Mouse (Mus musculus): Measurements from ENCODE around the gene Acsl3. TPM values are rescaled to one million over a fixed set of nuclear protein-coding genes. Genes with fewer than 3 reads are reported as not detected.

The Acsl3 gene
- polyA plus RNA-seq, 1 experiment from 2014 or later: 92.5 TPM

GRCm38 (mm10) chr1:78730114-78730720, 72.6 kb downstream of the Acsl3 start:
- 82% methylated on average over 9 of the region's 9 CpGs for WGBS
- H3K4me2 ChIP-seq: no peak overlapping the region
- no peak overlapping the region for H3K9ac ChIP-seq
- H3K36me3 ChIP-seq (replicated peaks): no peaks in the 10 kb centered on the region
- no peaks in the 10 kb centered on the region for H3K9me3 ChIP-seq
- H3K4me3 ChIP-seq (replicated peaks): no peak overlapping the region
- no peaks in the 10 kb centered on the region for H3K27me3 ChIP-seq
- no peak overlapping the region for H3K27ac ChIP-seq
- peaks cover 5% of the 10 kb centered on the region; the same call in 1 of the 2 replicates for H3K4me1 ChIP-seq
- ATAC-seq (ENCODE audit: low FRiP score): no peak

GRCm38 (mm10) chr1:78732290-78732689, 74.7 kb downstream of the Acsl3 start:
- no peak overlapping the region for H3K9ac ChIP-seq
- no peaks in the 10 kb centered on the region for H3K36me3 ChIP-seq (replicated peaks)
- no peak overlapping the region for H3K27ac ChIP-seq
- ATAC-seq (ENCODE audit: low FRiP score): no peak
- H3K9me3 ChIP-seq: no peaks in the 10 kb centered on the region
- peaks cover 5% of the 10 kb centered on the region; the same call in 1 of the 2 replicates for H3K4me1 ChIP-seq
- no peaks in the 10 kb centered on the region for H3K27me3 ChIP-seq
- H3K4me2 ChIP-seq: no peak overlapping the region
- no peak overlapping the region for H3K4me3 ChIP-seq (replicated peaks)
- WGBS: 89% methylated on average over 9 of the region's 9 CpGs

- Histone ChIP-seq H3K27me3 (no peaks in the 10 kb centered on the region), H3K9ac (no peak overlapping the region), H3K9me3 (no peaks in the 10 kb centered on the region), H3K4me2 (no peak overlapping the region), H3K27ac (no peak overlapping the region), H3K4me1 (peaks cover 5% of the 10 kb centered on the region; the same call in 1 of the 2 replicates), H3K4me3 (replicated peaks) (no peak overlapping the region), H3K36me3 (replicated peaks) (no peaks in the 10 kb centered on the region)
- WGBS: 72% methylated on average over 17 of the region's 17 CpGs
- ATAC-seq (ENCODE audit: low FRiP score): no peak
Observed at GRCm38 (mm10) chr1:78734261-78735000, 76.8 kb downstream of the Acsl3 start.

GRCm38 (mm10) chr1:78737646-78738045, 80.0 kb downstream of the Acsl3 start:
- no peak for ATAC-seq (ENCODE audit: low FRiP score)
- WGBS: 77% methylated on average over 5 of the region's 5 CpGs
- H3K4me1 ChIP-seq: peaks cover 5% of the 10 kb centered on the region; the same call in 1 of the 2 replicates

GRCm38 (mm10) chr1:78740676-78741075, 83.1 kb downstream of the Acsl3 start:
- ATAC-seq (ENCODE audit: low FRiP score): no peak
- no peaks in the 10 kb centered on the region for H3K36me3 ChIP-seq (replicated peaks)

More at GRCm38 (mm10) chr1:78737646-78738045, 80.0 kb downstream of the Acsl3 start:
- Histone ChIP-seq H3K27ac (no peak overlapping the region), H3K36me3 (replicated peaks) (no peaks in the 10 kb centered on the region), H3K27me3 (no peaks in the 10 kb centered on the region), H3K9me3 (no peaks in the 10 kb centered on the region), H3K4me2 (no peak overlapping the region), H3K9ac (no peak overlapping the region), H3K4me3 (replicated peaks) (no peak overlapping the region)

GRCm38 (mm10) chr1:78742198-78742597, 84.6 kb downstream of the Acsl3 start:
- 90% methylated on average over 12 of the region's 12 CpGs for WGBS
- H3K36me3 ChIP-seq (replicated peaks): no peaks in the 10 kb centered on the region

More at GRCm38 (mm10) chr1:78740676-78741075, 83.1 kb downstream of the Acsl3 start:
- no peaks in the 10 kb centered on the region for H3K27me3 ChIP-seq
- no peak overlapping the region for H3K9ac ChIP-seq
- no peak overlapping the region for H3K27ac ChIP-seq
- H3K9me3 ChIP-seq: no peaks in the 10 kb centered on the region
- H3K4me2 ChIP-seq: no peak overlapping the region
- no peaks in the 10 kb centered on the region for H3K4me1 ChIP-seq
- WGBS: 92% methylated on average over 11 of the region's 11 CpGs
- no peak overlapping the region for H3K4me3 ChIP-seq (replicated peaks)

GRCm38 (mm10) chr1:78743318-78743717, 85.7 kb downstream of the Acsl3 start:
- Histone ChIP-seq H3K4me1 (no peaks in the 10 kb centered on the region), H3K4me2 (no peak overlapping the region), H3K36me3 (replicated peaks) (no peaks in the 10 kb centered on the region), H3K4me3 (replicated peaks) (no peak overlapping the region), H3K9ac (no peak overlapping the region), H3K9me3 (no peaks in the 10 kb centered on the region), H3K27me3 (no peaks in the 10 kb centered on the region), H3K27ac (no peak overlapping the region)
- no peak for ATAC-seq (ENCODE audit: low FRiP score)
- WGBS: 93% methylated on average over 4 of the region's 4 CpGs

More at GRCm38 (mm10) chr1:78742198-78742597, 84.6 kb downstream of the Acsl3 start:
- no peaks in the 10 kb centered on the region for H3K9me3 ChIP-seq
- no peak for ATAC-seq (ENCODE audit: low FRiP score)
- no peaks in the 10 kb centered on the region for H3K27me3 ChIP-seq
- H3K9ac ChIP-seq: no peak overlapping the region
- H3K4me2 ChIP-seq: no peak overlapping the region
- H3K4me3 ChIP-seq (replicated peaks): no peak overlapping the region
- no peaks in the 10 kb centered on the region for H3K4me1 ChIP-seq
- H3K27ac ChIP-seq: no peak overlapping the region

- no peak overlapping the region for H3K9ac ChIP-seq
- no peak for ATAC-seq (ENCODE audit: low FRiP score)
- H3K36me3 ChIP-seq (replicated peaks): no peaks in the 10 kb centered on the region
- no peaks in the 10 kb centered on the region for H3K27me3 ChIP-seq
- H3K9me3 ChIP-seq: no peaks in the 10 kb centered on the region
- H3K27ac ChIP-seq: no peak overlapping the region
- H3K4me1 ChIP-seq: no peaks in the 10 kb centered on the region
- H3K4me3 ChIP-seq (replicated peaks): no peak overlapping the region
- 69% methylated on average over 5 of the region's 5 CpGs for WGBS
- H3K4me2 ChIP-seq: no peak overlapping the region
Observed at GRCm38 (mm10) chr1:78745230-78745777, 87.7 kb downstream of the Acsl3 start.

Other genes starting within 250 kb of the Acsl3 start
- gene Farsb, start 168.9 kb upstream of the Acsl3 start, polyA plus RNA-seq (2016; fragmentation: Nextera tagmentation; extraction: Ambion mirVana): 136 and 139 TPM in 2 replicates
- gene Mogat1, start 146.8 kb upstream of the Acsl3 start, polyA plus RNA-seq (2016; fragmentation: Nextera tagmentation; extraction: Ambion mirVana): not detected in 2 replicates
- 0.38 and 0.42 TPM in 2 replicates for gene BC035947, start 145.7 kb upstream of the Acsl3 start, polyA plus RNA-seq (2016; fragmentation: Nextera tagmentation; extraction: Ambion mirVana)
- gene Utp14b, start 213 bp downstream of the Acsl3 start, polyA plus RNA-seq (2016; fragmentation: Nextera tagmentation; extraction: Ambion mirVana): 3.5 and 4.2 TPM in 2 replicates
- gene Kcne4, start 158.9 kb downstream of the Acsl3 start, polyA plus RNA-seq (2016; fragmentation: Nextera tagmentation; extraction: Ambion mirVana): 1.0 and 1.2 TPM in 2 replicates

All from forebrain, embryonic 12.5 days (tissue).